In genomic region chr6:52640224-52640712, GRCm38 (mm10) we compare ENCODE assay signal across 7 mouse cellular contexts. TPM values are rescaled to one million over a fixed set of nuclear protein-coding genes. Genes with fewer than 3 reads are reported as not detected.
DNase-seq lines count a peak whose midpoint lies in the region; ATAC-seq lines count a peak whose summit lies in the region.

Gene Hibadh, minus strand, starts transcription at chr6:52640389.

- peak within 1 kb of the TSS; percentile 80 for H3K4me2 ChIP-seq in embryonic facial prominence, embryonic 12.5 days (replicated peaks)
- peak within 1 kb of the TSS; percentile 84 for H3K4me2 ChIP-seq in limb, embryonic 11.5 days (ENCODE audit: low read depth, severe bottlenecking)
- peak within 1 kb of the TSS; percentile 74 for H3K4me2 ChIP-seq in midbrain, embryonic 14.5 days (ENCODE audit: low read length)

- peak within 1 kb of the TSS; percentile 86 for H3K9ac ChIP-seq in embryonic facial prominence, embryonic 12.5 days
- peak within 1 kb of the TSS; percentile 81 for H3K9ac ChIP-seq in limb, embryonic 11.5 days (ENCODE audit: low read length)
- H3K9ac ChIP-seq in midbrain, embryonic 14.5 days (replicated peaks; ENCODE audit: low read length): peak within 1 kb of the TSS; percentile 81

- peak within 1 kb of the TSS; percentile 59 for H3K27ac ChIP-seq in embryonic facial prominence, embryonic 12.5 days
- H3K27ac ChIP-seq in limb, embryonic 11.5 days (replicated peaks; ENCODE audit: low read depth, low read length): peak within 1 kb of the TSS; percentile 42; the same call in 1 of the 2 replicates
- H3K27ac ChIP-seq in midbrain, embryonic 14.5 days (replicated peaks; ENCODE audit: low read depth, low read length): peak within 1 kb of the TSS; percentile 73

- DNase-seq in adrenal gland, postnatal 25 days: peak; percentile 98
- peak; percentile 100 for DNase-seq in heart, adult 11 months
- DNase-seq in kidney, adult 18-20 months: peak; percentile 99
- DNase-seq in limb, embryonic 11.5 days (ENCODE audit: low spot score): peak; percentile 99
- peak; percentile 99 for DNase-seq in midbrain, embryonic 14.5 days
- peak; percentile 99 for DNase-seq in spleen, adult 18-20 months

- under 1% methylated on average over 34 of the region's 34 CpGs for WGBS in embryonic facial prominence, embryonic 12.5 days
- under 1% methylated on average over 34 of the region's 34 CpGs for WGBS in limb, embryonic 11.5 days
- whole genome bisulfite sequencing in midbrain, embryonic 14.5 days: under 1% methylated on average over 34 of the region's 34 CpGs

- H3K4me1 ChIP-seq in embryonic facial prominence, embryonic 12.5 days: peaks cover 6% of the 10 kb centered on the region; the same call in 1 of the 2 replicates
- 0 out of 2 replicates have a peak, but pooled peaks cover 11% of the 10 kb centered on the region for H3K4me1 ChIP-seq in limb, embryonic 11.5 days (ENCODE audit: control insufficient read depth, insufficient read depth, low read length)
- peaks cover 8% of the 10 kb centered on the region; the same call in 1 of the 2 replicates for H3K4me1 ChIP-seq in midbrain, embryonic 14.5 days (ENCODE audit: control insufficient read depth, insufficient read depth, low read length)

- H3K9me3 ChIP-seq in embryonic facial prominence, embryonic 12.5 days: no peaks in the 10 kb centered on the region
- no peaks in the 10 kb centered on the region for H3K9me3 ChIP-seq in limb, embryonic 11.5 days (ENCODE audit: control insufficient read depth, low read length)
- H3K9me3 ChIP-seq in midbrain, embryonic 14.5 days (ENCODE audit: control insufficient read depth, low read length): no peaks in the 10 kb centered on the region

- peak; percentile 99 for ATAC-seq in embryonic facial prominence, embryonic 12.5 days (ENCODE audit: insufficient number of reproducible peaks, insufficient read depth, low FRiP score, low TSS enrichment)
- ATAC-seq in limb, embryonic 11.5 days (ENCODE audit: insufficient number of reproducible peaks, low FRiP score, low TSS enrichment, low read depth): peak; percentile 98
- peak; percentile 99 for ATAC-seq in midbrain, embryonic 14.5 days (ENCODE audit: low FRiP score, low TSS enrichment)

- no peaks in the 10 kb centered on the region for H3K36me3 ChIP-seq in embryonic facial prominence, embryonic 12.5 days
- no peaks in the 10 kb centered on the region for H3K36me3 ChIP-seq in limb, embryonic 11.5 days (ENCODE audit: control insufficient read depth, insufficient read depth, low read length)
- no peaks in the 10 kb centered on the region for H3K36me3 ChIP-seq in midbrain, embryonic 14.5 days (ENCODE audit: control insufficient read depth, insufficient read depth, low read length)

- no peaks in the 10 kb centered on the region for H3K27me3 ChIP-seq in embryonic facial prominence, embryonic 12.5 days
- H3K27me3 ChIP-seq in limb, embryonic 11.5 days (ENCODE audit: control insufficient read depth, insufficient read depth, low read length): no peaks in the 10 kb centered on the region
- H3K27me3 ChIP-seq in midbrain, embryonic 14.5 days (ENCODE audit: control insufficient read depth, insufficient read depth, low read length): no peaks in the 10 kb centered on the region

- H3K4me3 ChIP-seq in embryonic facial prominence, embryonic 12.5 days: peak within 1 kb of the TSS; percentile 77
- peak within 1 kb of the TSS; percentile 77 for H3K4me3 ChIP-seq in limb, embryonic 11.5 days (ENCODE audit: low read depth, low read length)
- H3K4me3 ChIP-seq in midbrain, embryonic 14.5 days (replicated peaks; ENCODE audit: low read depth, low read length): peak within 1 kb of the TSS; percentile 71

RNA-seq across cellular contexts. Expression of gene Hibadh, which starts in this region (rescaled TPM):
- total RNA-seq in adrenal gland, postnatal 25 days (2021): 166 and 179 TPM in 2 replicates
- polyA plus RNA-seq in embryonic facial prominence, embryonic 12.5 days (2016; fragmentation: Nextera tagmentation; extraction: Ambion mirVana): 77.1 and 79.8 TPM in 2 replicates
- polyA plus RNA-seq in limb, embryonic 11.5 days (2014; fragmentation: Nextera tagmentation; extraction: Ambion mirVana): 55.3 and 57.8 TPM in 2 replicates
- polyA plus RNA-seq in midbrain, embryonic 14.5 days (2014; fragmentation: Nextera tagmentation; extraction: Ambion mirVana): 40.8 and 51.9 TPM in 2 replicates

Comparison
In these comparisons a context has a peak if more than half of its experiments do, and no peak if none do; other contexts are left out.
1. Peak in every context shown above with its lines: DNase-seq, ATAC-seq, H3K4me3 ChIP-seq and H3K27ac ChIP-seq.